Mouse (Mus musculus): ENCODE results near the gene 3830406C13Rik. TPM values are rescaled to one million over a fixed set of nuclear protein-coding genes. Genes with fewer than 3 reads are reported as not detected.

3830406C13Rik gene
- total RNA-seq, 1 experiment = 8.3 TPM

- no peak for DNase-seq (ENCODE audit: low read depth, low spot score)
- H3K4me1 ChIP-seq (ENCODE audit: control insufficient read depth in 2 of 2, insufficient read depth in 2 of 2, low read length in 2 of 2, poor library complexity in 1 of 2) = peaks cover 3 to 9% of the 10 kb centered on the region in 2 experiments; a peak in 2 of 4 replicates
- in situ Hi-C loops (cut with MboI; ENCODE audit: low sequenced_read_pairs in 2 of 2, unreplicated experiment in 2 of 2) = no loop called here
Observed at GRCm38 (mm10) chr14:12337998-12338809, 54.2 kb downstream of the 3830406C13Rik start.

DNA sequence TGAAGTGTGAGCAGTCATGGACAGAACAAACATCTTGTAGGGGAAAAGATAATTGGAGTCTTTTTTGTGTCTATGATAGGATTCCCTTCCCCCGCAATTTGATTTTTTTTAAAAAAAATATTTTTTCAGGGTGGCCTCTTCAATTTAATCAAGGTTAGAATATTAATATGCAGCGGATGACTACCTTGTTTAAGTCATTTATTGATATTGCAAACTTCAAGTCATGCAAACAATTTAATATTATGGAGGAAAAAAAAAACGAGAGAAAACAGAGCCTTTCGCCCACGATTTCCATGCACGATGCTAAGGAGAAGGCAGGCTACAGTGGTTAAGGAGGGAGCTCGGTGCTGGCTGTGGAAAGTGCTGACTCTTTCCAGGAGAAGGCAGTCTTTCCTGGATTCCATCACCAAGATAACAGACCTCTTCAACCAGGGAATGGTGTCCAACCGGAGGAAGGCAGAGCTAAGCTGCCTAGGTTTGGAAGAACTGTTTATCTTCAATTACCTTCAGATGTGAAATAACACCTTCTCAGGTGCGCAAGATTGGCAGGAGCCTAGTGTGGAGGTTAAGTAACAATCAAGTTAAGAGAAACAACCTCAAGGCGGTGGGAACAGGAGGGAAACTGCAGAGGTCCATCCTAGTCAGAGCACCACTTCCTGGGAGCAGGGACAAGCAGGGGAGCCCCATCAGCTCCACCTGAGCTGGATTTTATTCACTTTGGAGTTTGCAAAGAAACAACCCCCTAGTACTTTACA, 55.0 kb downstream of the 3830406C13Rik start:
- H3K9me3 ChIP-seq (ENCODE audit: control insufficient read depth, insufficient read depth, low read depth, low read length) = no peaks in the 10 kb centered on the region
- DNase-seq (ENCODE audit: low read depth, low spot score) = no peak
- no peaks in the 10 kb centered on the region for H3K36me3 ChIP-seq (ENCODE audit: control insufficient read depth, insufficient read depth, low read length, poor library complexity, severe bottlenecking)
- no peak overlapping the region for H3K27ac ChIP-seq (ENCODE audit: insufficient read depth, low read depth, low read length, poor library complexity, severe bottlenecking)
- no peak overlapping the region for H3K4me3 ChIP-seq (ENCODE audit: insufficient read depth in 1 of 2, low read depth in 1 of 2, low read length in 2 of 2, poor library complexity in 1 of 2, severe bottlenecking in 1 of 2)
- in situ Hi-C loops (cut with MboI; ENCODE audit: low sequenced_read_pairs in 2 of 2, unreplicated experiment in 2 of 2) = no loop called here
- no peak overlapping the region for H3K9ac ChIP-seq (ENCODE audit: insufficient read depth, low read depth, low read length, poor library complexity, severe bottlenecking)
- peaks cover 3 to 11% of the 10 kb centered on the region in 2 experiments; a peak in 2 of 4 replicates for H3K4me1 ChIP-seq (ENCODE audit: control insufficient read depth in 2 of 2, insufficient read depth in 2 of 2, low read length in 2 of 2, poor library complexity in 1 of 2)
- TF ChIP-seq ZNF384 (IDR thresholded peaks at IDR 0.05; ENCODE audit: low read depth, low read length) = no peak
- TF ChIP-seq CHD2 (IDR thresholded peaks at IDR 0.05; ENCODE audit: low read depth, low read length) = no peak
- no peak for TF ChIP-seq ZC3H11A (IDR thresholded peaks at IDR 0.05; ENCODE audit: borderline replicate concordance, low read depth, low read length)

More at GRCm38 (mm10) chr14:12337998-12338809, 54.2 kb downstream of the 3830406C13Rik start:
- Histone ChIP-seq H3K9me3 (ENCODE audit: control insufficient read depth, insufficient read depth, low read depth, low read length) (no peaks in the 10 kb centered on the region), H3K4me3 (ENCODE audit: insufficient read depth in 1 of 2, low read depth in 1 of 2, low read length in 2 of 2, poor library complexity in 1 of 2, severe bottlenecking in 1 of 2) (no peak overlapping the region), H3K9ac (ENCODE audit: insufficient read depth, low read depth, low read length, poor library complexity, severe bottlenecking) (no peak overlapping the region), H3K36me3 (ENCODE audit: control insufficient read depth, insufficient read depth, low read length, poor library complexity, severe bottlenecking) (no peaks in the 10 kb centered on the region), H3K27ac (ENCODE audit: insufficient read depth, low read depth, low read length, poor library complexity, severe bottlenecking) (no peak overlapping the region)
- TF ChIP-seq ZNF384 (IDR thresholded peaks at IDR 0.05; ENCODE audit: low read depth, low read length) (peak; percentile 38; the same call in 1 of the 2 replicates), ZC3H11A (IDR thresholded peaks at IDR 0.05; ENCODE audit: borderline replicate concordance, low read depth, low read length) (no peak)

GRCm38 (mm10) chr14:12340238-12341074, 56.5 kb downstream of the 3830406C13Rik start:
- Histone ChIP-seq H3K9ac (ENCODE audit: insufficient read depth, low read depth, low read length, poor library complexity, severe bottlenecking) (no peak overlapping the region), H3K4me1 (ENCODE audit: control insufficient read depth in 2 of 2, insufficient read depth in 2 of 2, low read length in 2 of 2, poor library complexity in 1 of 2) (peaks cover 3 to 9% of the 10 kb centered on the region in 2 experiments; a peak in 2 of 4 replicates), H3K9me3 (ENCODE audit: control insufficient read depth, insufficient read depth, low read depth, low read length) (no peaks in the 10 kb centered on the region), H3K36me3 (ENCODE audit: control insufficient read depth, insufficient read depth, low read length, poor library complexity, severe bottlenecking) (no peaks in the 10 kb centered on the region), H3K4me3 (ENCODE audit: insufficient read depth in 1 of 2, low read depth in 1 of 2, low read length in 2 of 2, poor library complexity in 1 of 2, severe bottlenecking in 1 of 2) (peak overlapping the region in 1 of 2 experiments; percentile 6; a peak in 1 of 4 replicates), H3K27ac (ENCODE audit: insufficient read depth, low read depth, low read length, poor library complexity, severe bottlenecking) (no peak overlapping the region)
- DNase-seq (ENCODE audit: low read depth, low spot score) = no peak
- in situ Hi-C loops (cut with MboI; ENCODE audit: low sequenced_read_pairs in 2 of 2, unreplicated experiment in 2 of 2) = no loop called here
- no peak for TF ChIP-seq ZC3H11A (IDR thresholded peaks at IDR 0.05; ENCODE audit: borderline replicate concordance, low read depth, low read length)
- TF ChIP-seq ZNF384 (IDR thresholded peaks at IDR 0.05; ENCODE audit: low read depth, low read length) = 0 out of 2 replicates have a peak, but pooled peaks have one; percentile 18

DNA sequence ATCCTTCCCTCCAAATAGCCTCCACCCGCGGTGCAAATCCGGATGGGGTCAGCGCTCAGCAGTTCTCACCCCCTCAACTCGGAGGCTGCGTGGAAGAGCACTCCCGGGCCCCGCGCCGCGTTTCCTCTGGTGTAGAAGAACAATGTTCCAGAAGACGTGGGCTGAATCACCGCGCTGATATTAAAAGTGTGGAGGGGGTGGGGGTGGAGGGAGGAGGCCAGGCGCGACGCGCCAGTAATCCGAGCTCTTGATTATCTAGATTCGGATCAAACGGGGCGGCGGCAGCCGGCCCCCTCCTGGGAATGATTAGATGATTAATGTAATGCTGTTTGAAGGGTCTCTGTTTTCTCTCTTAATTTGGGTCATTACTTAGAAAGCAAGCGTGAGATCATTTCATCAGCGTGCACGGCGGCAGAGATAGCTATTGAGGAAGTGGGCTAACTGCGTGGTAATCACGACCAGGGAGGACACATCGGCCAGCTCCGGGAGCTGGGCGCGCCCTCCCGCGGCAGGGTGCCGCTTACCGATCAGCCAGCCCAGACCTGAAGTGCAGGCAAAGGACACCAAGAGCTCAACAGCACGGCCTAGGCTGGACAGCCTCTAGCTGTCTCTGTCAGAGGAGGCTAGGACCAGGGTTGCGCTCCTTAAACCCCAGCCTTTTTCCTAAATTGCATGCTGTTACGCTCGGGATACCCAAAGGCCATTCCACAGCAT, 57.3 kb downstream of the 3830406C13Rik start:
- no peak overlapping the region for H3K9ac ChIP-seq (ENCODE audit: insufficient read depth, low read depth, low read length, poor library complexity, severe bottlenecking)
- no peak for DNase-seq (ENCODE audit: low read depth, low spot score)
- no peaks in the 10 kb centered on the region for H3K36me3 ChIP-seq (ENCODE audit: control insufficient read depth, insufficient read depth, low read length, poor library complexity, severe bottlenecking)
- no peaks in the 10 kb centered on the region for H3K9me3 ChIP-seq (ENCODE audit: control insufficient read depth, insufficient read depth, low read depth, low read length)
- in situ Hi-C loops (cut with MboI; ENCODE audit: low sequenced_read_pairs in 2 of 2, unreplicated experiment in 2 of 2) = no loop called here
- H3K27ac ChIP-seq (ENCODE audit: insufficient read depth, low read depth, low read length, poor library complexity, severe bottlenecking) = no peak overlapping the region
- H3K4me1 ChIP-seq (ENCODE audit: control insufficient read depth in 2 of 2, insufficient read depth in 2 of 2, low read length in 2 of 2, poor library complexity in 1 of 2) = peaks cover 3 to 9% of the 10 kb centered on the region in 2 experiments; a peak in 2 of 4 replicates
- TF ChIP-seq MAFK (IDR thresholded peaks at IDR 0.05; ENCODE audit: insufficient read depth, low read depth, low read length) (no peak), ZNF384 (IDR thresholded peaks at IDR 0.05; ENCODE audit: low read depth, low read length) (no peak), CHD2 (IDR thresholded peaks at IDR 0.05; ENCODE audit: low read depth, low read length) (no peak), HCFC1 (IDR thresholded peaks at IDR 0.05; ENCODE audit: borderline replicate concordance, insufficient read depth, low read length) (no peak), ZC3H11A (IDR thresholded peaks at IDR 0.05; ENCODE audit: borderline replicate concordance, low read depth, low read length) (no peak)
- peak overlapping the region; percentile 2 to 6; a peak in 1 of 4 replicates for H3K4me3 ChIP-seq (ENCODE audit: insufficient read depth in 1 of 2, low read depth in 1 of 2, low read length in 2 of 2, poor library complexity in 1 of 2, severe bottlenecking in 1 of 2)

Measured in ES-E14 (cell line).